ENCODE assay signal across 8 mouse cellular contexts in the genomic region with DNA sequence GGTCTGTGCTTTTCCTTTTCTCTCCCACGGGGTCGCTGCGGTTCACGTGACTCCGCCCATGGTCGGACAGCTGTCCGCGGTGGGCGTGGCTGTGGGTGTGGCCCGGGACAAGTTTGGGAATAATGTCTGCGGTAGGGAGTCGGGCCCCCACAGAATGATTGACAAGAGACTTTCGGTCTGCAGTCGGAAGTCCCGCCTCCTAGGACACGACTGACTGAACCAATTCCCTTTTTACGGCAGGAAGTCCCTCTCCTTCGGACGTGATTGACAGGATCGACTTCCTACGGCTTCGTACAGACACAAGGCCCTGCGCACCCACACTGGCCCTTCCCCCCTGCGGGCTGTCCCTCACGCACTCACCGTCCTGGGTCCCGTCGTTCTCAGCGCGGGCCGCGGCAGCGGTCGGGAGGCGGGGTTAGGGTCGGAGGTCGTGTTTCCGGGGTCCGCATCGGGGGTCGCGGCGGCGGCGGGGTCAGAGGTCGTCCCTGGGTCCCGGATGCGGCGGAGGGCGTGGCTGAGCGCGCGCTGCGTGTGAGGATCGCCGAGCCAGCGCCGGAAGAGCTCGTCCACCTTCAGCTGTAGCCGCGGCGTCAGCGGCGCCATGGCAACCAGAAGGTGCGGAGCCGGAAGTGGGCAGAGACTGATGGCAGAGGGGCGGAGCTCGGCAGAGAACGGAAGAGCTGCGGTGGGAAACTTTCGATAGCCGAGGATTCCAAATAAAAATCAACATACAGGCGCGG. TPM values are rescaled to one million over a fixed set of nuclear protein-coding genes. Genes with fewer than 3 reads are reported as not detected.
DNase-seq lines count a peak whose midpoint lies in the region.

No protein-coding gene starts in this region.

- no peaks in the 10 kb centered on the region for H3K4me1 ChIP-seq in megakaryocyte, embryonic 14.5 days

- H3K4me3 ChIP-seq in megakaryocyte, embryonic 14.5 days (replicated peaks), result peak overlapping the region; percentile 98

- no peaks in the 10 kb centered on the region for H3K36me3 ChIP-seq in megakaryocyte, embryonic 14.5 days (replicated peaks; ENCODE audit: low read length)

- DNase-seq in ZHBTc4 (ENCODE audit: low read depth, low spot score), result peak; percentile 98
- peak; percentile 84 to 95 for DNase-seq in cerebellum, postnatal 4 days (ENCODE audit: low spot score in 2 of 2)
- DNase-seq in gastrocnemius, adult 8-10 months (ENCODE audit: low spot score in 2 of 2), result peak; percentile 97 to 98
- peak; percentile 84 for DNase-seq in hindlimb bud, embryonic 11.5 days (ENCODE audit: extremely low spot score, low read depth, low spot score)
- peak; percentile 98 to 99 for DNase-seq in left cerebral cortex, adult 8-10 months (ENCODE audit: low spot score in 2 of 2)
- peak; percentile 98 for DNase-seq in right cerebral cortex, postnatal 14 days
- DNase-seq in urinary bladder, postnatal 36 days (ENCODE audit: low spot score in 2 of 2), result peak; percentile 96 to 98

- H3K27me3 ChIP-seq in megakaryocyte, embryonic 14.5 days (replicated peaks), result no peaks in the 10 kb centered on the region

- no peaks in the 10 kb centered on the region for H3K9me3 ChIP-seq in megakaryocyte, embryonic 14.5 days

RNA-seq across cellular contexts. Expression of a gene that starts 53.0 kb away (rescaled TPM):
- 10 to 100 TPM; 22.9 to 32.5 (median 27.4) TPM for total RNA-seq in gastrocnemius, adult 8-10 months (2022)
- total RNA-seq in left cerebral cortex, adult 8-10 months (2022), result 100 to 1,000 TPM in 2 of 4 experiments, 10 to 100 TPM in 2; 94.9 to 111 (median 99.1) TPM
- 218 and 578 TPM in 2 replicates for polyA plus RNA-seq in megakaryocyte, embryonic 14.5 days (2012; ENCODE audit: insufficient read depth, low replicate concordance)

Comparison
In these comparisons a context has a peak if more than half of its experiments do, and no peak if none do; other contexts are left out.
1. Peak in every context shown above with its lines: DNase-seq and H3K4me3 ChIP-seq.